Mouse (Mus musculus): ENCODE measurements around the gene Ampd1. TPM values are rescaled to one million over a fixed set of nuclear protein-coding genes. Genes with fewer than 3 reads are reported as not detected.

Gene Ampd1
- total RNA-seq (2012; rRNA removed) = 0.08 TPM in 1 of 2 replicates, not detected in the other
- under 1 TPM in 1 of 2 experiments, not detected in 1; 0.18 TPM for polyA plus RNA-seq (2012; ENCODE audit: insufficient read depth in 1 of 2, insufficient read length in 2 of 2, low read depth in 1 of 2, low replicate concordance in 2 of 2, missing spikeins in 1 of 2)

GRCm38 (mm10) chr3:103073771-103074170, at the start of gene Ampd1:
Gene Ampd1 (plus strand): TSS chr3:103074014.
- H3K27ac ChIP-seq (ENCODE audit: control insufficient read depth, low read depth, low read length) = no peak within 1 kb of the TSS
- no peak within 1 kb of the TSS for H3K9ac ChIP-seq (ENCODE audit: control insufficient read depth, low read depth, low read length, poor library complexity, severe bottlenecking)
- H3K4me3 ChIP-seq (ENCODE audit: control insufficient read depth in 1 of 2, insufficient read depth in 1 of 2, low read depth in 2 of 2, low read length in 2 of 2) = no peak within 1 kb of the TSS
- no peaks in the 10 kb centered on the region for H3K79me2 ChIP-seq (ENCODE audit: control insufficient read depth, insufficient read depth, low read length, poor library complexity)
- no peaks in the 10 kb centered on the region for H3K4me1 ChIP-seq (ENCODE audit: control insufficient read depth in 1 of 2, insufficient read depth in 2 of 2, low read length in 2 of 2)
- no peak for DNase-seq (ENCODE audit: low read depth, low spot score)
- no peaks in the 10 kb centered on the region; a peak in 1 of 4 replicates for H3K36me3 ChIP-seq (ENCODE audit: control insufficient read depth in 1 of 2, insufficient read depth in 2 of 2, low read length in 2 of 2)
- H3K9me3 ChIP-seq (replicated peaks; ENCODE audit: insufficient read depth, low read length) = no peaks in the 10 kb centered on the region
- TF ChIP-seq MYC (IDR thresholded peaks at IDR 0.05; ENCODE audit: low read depth, low read length) = no peak
- no peak for TF ChIP-seq MEF2A (IDR thresholded peaks at IDR 0.05; ENCODE audit: extremely low read depth, insufficient replicate concordance, low read depth, low read length, poor library complexity, severe bottlenecking)
- no peak for TF ChIP-seq POLR2AphosphoS2 (IDR thresholded peaks at IDR 0.05; ENCODE audit: low read length)
- no peak for TF ChIP-seq JUND (IDR thresholded peaks at IDR 0.05; ENCODE audit: low read depth, low read length)
- no peak for TF ChIP-seq HCFC1 (IDR thresholded peaks at IDR 0.05; ENCODE audit: low read depth, low read length)
- TF ChIP-seq MAX (IDR thresholded peaks at IDR 0.05; ENCODE audit: low read length) = no peak
- no peak for TF ChIP-seq MAFK (IDR thresholded peaks at IDR 0.05; ENCODE audit: borderline replicate concordance, low read depth, low read length)
- TF ChIP-seq ZMIZ1 (IDR thresholded peaks at IDR 0.05; ENCODE audit: low read depth, low read length) = no peak
- TF ChIP-seq UBTF (IDR thresholded peaks at IDR 0.05; ENCODE audit: borderline replicate concordance, insufficient read depth, low read depth, low read length) = no peak
- TF ChIP-seq TBP (IDR thresholded peaks at IDR 0.05; ENCODE audit: low read depth, low read length) = no peak
- no peak for TF ChIP-seq MYB (IDR thresholded peaks at IDR 0.05; ENCODE audit: low read depth, low read length)
- TF ChIP-seq CTCF (IDR thresholded peaks at IDR 0.05 in 2 of 3, conservative IDR thresholded peaks at IDR 0.05 in 1 of 3; ENCODE audit: control insufficient read depth in 1 of 3, insufficient read depth in 1 of 3, low read depth in 2 of 3, low read length in 3 of 3, poor library complexity in 1 of 3, severe bottlenecking in 1 of 3) = no peak
- no peak for TF ChIP-seq USF1 (IDR thresholded peaks at IDR 0.05; ENCODE audit: low read depth, low read length)
- TF ChIP-seq USF2 (IDR thresholded peaks at IDR 0.05; ENCODE audit: borderline replicate concordance in 1 of 2, insufficient read depth in 1 of 2, low read depth in 1 of 2, low read length in 2 of 2) = no peak
- no peak for TF ChIP-seq GABPA (IDR thresholded peaks at IDR 0.05; ENCODE audit: low read depth, low read length)
- TF ChIP-seq POLR2AphosphoS5 (IDR thresholded peaks at IDR 0.05; ENCODE audit: borderline replicate concordance, low read depth, low read length) = no peak
- TF ChIP-seq ZC3H11A (IDR thresholded peaks at IDR 0.05; ENCODE audit: low read depth, low read length) = no peak
- no peak for TF ChIP-seq NELFE (IDR thresholded peaks at IDR 0.05; ENCODE audit: low read depth, low read length)
- no peak for TF ChIP-seq SMC3 (IDR thresholded peaks at IDR 0.05; ENCODE audit: low read depth, low read length)
- TF ChIP-seq TCF12 (IDR thresholded peaks at IDR 0.05; ENCODE audit: low read depth, low read length) = no peak
- no peaks in the 10 kb centered on the region for H3K27me3 ChIP-seq (ENCODE audit: control insufficient read depth in 1 of 2, insufficient read depth in 2 of 2, low read length in 2 of 2)

GRCm38 (mm10) chr3:103026174-103026573, 47.6 kb upstream of the Ampd1 start:
- Histone ChIP-seq H3K27ac (ENCODE audit: control insufficient read depth, low read depth, low read length) (no peak overlapping the region), H3K4me3 (ENCODE audit: control insufficient read depth in 1 of 2, insufficient read depth in 1 of 2, low read depth in 2 of 2, low read length in 2 of 2) (no peak overlapping the region), H3K79me2 (ENCODE audit: control insufficient read depth, insufficient read depth, low read length, poor library complexity) (peaks cover 73% of the 10 kb centered on the region), H3K9me3 (replicated peaks; ENCODE audit: insufficient read depth, low read length) (no peaks in the 10 kb centered on the region), H3K36me3 (ENCODE audit: control insufficient read depth in 1 of 2, insufficient read depth in 2 of 2, low read length in 2 of 2) (peaks cover 31 to 54% of the 10 kb centered on the region in 2 experiments), H3K27me3 (ENCODE audit: control insufficient read depth in 1 of 2, insufficient read depth in 2 of 2, low read length in 2 of 2) (no peaks in the 10 kb centered on the region), H3K9ac (ENCODE audit: control insufficient read depth, low read depth, low read length, poor library complexity, severe bottlenecking) (no peak overlapping the region), H3K4me1 (ENCODE audit: control insufficient read depth in 1 of 2, insufficient read depth in 2 of 2, low read length in 2 of 2) (peaks cover 18 to 21% of the 10 kb centered on the region in 2 experiments)
- TF ChIP-seq GATA1 (IDR thresholded peaks at IDR 0.05; ENCODE audit: low read depth, low read length) = no peak
- no peak for TF ChIP-seq MYB (IDR thresholded peaks at IDR 0.05; ENCODE audit: low read depth, low read length)
- TF ChIP-seq ZC3H11A (IDR thresholded peaks at IDR 0.05; ENCODE audit: low read depth, low read length) = no peak
- TF ChIP-seq SMC3 (IDR thresholded peaks at IDR 0.05; ENCODE audit: low read depth, low read length) = peak; percentile 30; the same call in 1 of the 2 replicates
- no peak for TF ChIP-seq MEF2A (IDR thresholded peaks at IDR 0.05; ENCODE audit: extremely low read depth, insufficient replicate concordance, low read depth, low read length, poor library complexity, severe bottlenecking)
- peak; percentile 27 to 48 (median 27); a peak in 4 of 6 replicates for TF ChIP-seq CTCF (IDR thresholded peaks at IDR 0.05 in 2 of 3, conservative IDR thresholded peaks at IDR 0.05 in 1 of 3; ENCODE audit: control insufficient read depth in 1 of 3, insufficient read depth in 1 of 3, low read depth in 2 of 3, low read length in 3 of 3, poor library complexity in 1 of 3, severe bottlenecking in 1 of 3)
- TF ChIP-seq KAT2A (conservative IDR thresholded peaks at IDR 0.05; ENCODE audit: low read depth, low read length) = no peak
- TF ChIP-seq MYC (IDR thresholded peaks at IDR 0.05; ENCODE audit: low read depth, low read length) = 0 out of 2 replicates have a peak, but pooled peaks have one; percentile 39
- no peak for TF ChIP-seq E2F4 (IDR thresholded peaks at IDR 0.05; ENCODE audit: borderline replicate concordance, low read depth, low read length)
- TF ChIP-seq RCOR1 (IDR thresholded peaks at IDR 0.05; ENCODE audit: low read depth, low read length) = no peak
- TF ChIP-seq ZNF384 (IDR thresholded peaks at IDR 0.05; ENCODE audit: low read depth, low read length) = peak; percentile 89
- TF ChIP-seq MXI1 (IDR thresholded peaks at IDR 0.05; ENCODE audit: low read depth, low read length) = no peak
- DNase-seq (ENCODE audit: low read depth, low spot score) = peak; percentile 64
